Mouse (Mus musculus): Measurements from ENCODE around the gene Asic2.

DNA sequence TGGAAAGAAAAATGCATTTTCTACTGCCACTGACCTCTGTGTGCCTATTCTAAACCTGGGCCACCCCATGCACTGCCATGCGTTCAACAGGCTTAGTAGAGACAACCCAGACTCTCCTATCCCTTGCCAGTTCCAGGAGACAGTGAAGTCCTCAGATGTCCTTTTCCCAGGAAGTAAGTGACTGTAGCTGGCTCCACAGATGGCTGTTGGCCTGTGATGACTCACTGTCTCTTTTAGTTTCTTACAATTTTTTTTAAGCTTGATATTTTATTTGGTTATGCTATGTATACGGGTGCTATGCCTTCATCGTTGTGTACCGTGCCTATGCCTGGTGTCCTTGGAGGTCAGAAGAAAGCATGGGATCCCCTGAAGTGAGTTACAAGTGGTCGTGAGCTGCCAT, 370.7 kb downstream of the Asic2 start:
- TF ChIP-seq CTCF (IDR thresholded peaks at IDR 0.05; ENCODE audit: low read depth, low read length) (no peak), POLR2A (IDR thresholded peaks at IDR 0.05; ENCODE audit: extremely low read depth, insufficient read depth, low read length) (no peak)

Data from liver, adult 2 months (tissue).